Mouse (Mus musculus) c-Kit-positive CD71-positive TER-119-negative erythroid progenitor cells, embryonic 14.5 days (primary cell): ENCODE measurements around the gene Ptprn.
"Not testable (repeated sequence)": the region's sequence is repeated elsewhere in the genome, so short reads cannot be mapped to it uniquely, and the experiment has no call there.

Experiments
- DNase-seq: peaks from one replicate; pipeline ENCODE4 v3.0.0-alpha.2; 2013; ENCODE audit warnings: low read depth

Gene Ptprn

DNA sequence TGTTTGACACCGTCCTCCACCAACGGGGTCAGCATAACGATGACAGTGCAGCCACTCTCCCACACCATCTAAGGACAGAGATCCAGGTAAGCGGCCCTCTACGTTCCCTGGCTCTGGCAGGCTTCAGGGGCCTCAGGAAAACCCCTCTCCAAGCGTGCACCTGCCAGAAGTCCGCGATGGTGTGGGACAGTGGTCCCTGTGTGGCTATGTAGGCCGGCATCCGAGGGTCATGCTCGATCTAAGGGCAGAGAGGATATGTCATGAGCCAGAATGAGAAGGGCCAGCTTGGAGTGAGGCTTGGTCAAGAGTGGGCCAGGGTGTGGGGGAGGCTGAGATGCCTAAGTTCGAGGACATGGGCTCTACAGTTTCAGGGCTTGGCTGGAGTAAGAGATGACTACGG lies 12.0 kb downstream of the Ptprn start:
- no peak for DNase-seq

DNA sequence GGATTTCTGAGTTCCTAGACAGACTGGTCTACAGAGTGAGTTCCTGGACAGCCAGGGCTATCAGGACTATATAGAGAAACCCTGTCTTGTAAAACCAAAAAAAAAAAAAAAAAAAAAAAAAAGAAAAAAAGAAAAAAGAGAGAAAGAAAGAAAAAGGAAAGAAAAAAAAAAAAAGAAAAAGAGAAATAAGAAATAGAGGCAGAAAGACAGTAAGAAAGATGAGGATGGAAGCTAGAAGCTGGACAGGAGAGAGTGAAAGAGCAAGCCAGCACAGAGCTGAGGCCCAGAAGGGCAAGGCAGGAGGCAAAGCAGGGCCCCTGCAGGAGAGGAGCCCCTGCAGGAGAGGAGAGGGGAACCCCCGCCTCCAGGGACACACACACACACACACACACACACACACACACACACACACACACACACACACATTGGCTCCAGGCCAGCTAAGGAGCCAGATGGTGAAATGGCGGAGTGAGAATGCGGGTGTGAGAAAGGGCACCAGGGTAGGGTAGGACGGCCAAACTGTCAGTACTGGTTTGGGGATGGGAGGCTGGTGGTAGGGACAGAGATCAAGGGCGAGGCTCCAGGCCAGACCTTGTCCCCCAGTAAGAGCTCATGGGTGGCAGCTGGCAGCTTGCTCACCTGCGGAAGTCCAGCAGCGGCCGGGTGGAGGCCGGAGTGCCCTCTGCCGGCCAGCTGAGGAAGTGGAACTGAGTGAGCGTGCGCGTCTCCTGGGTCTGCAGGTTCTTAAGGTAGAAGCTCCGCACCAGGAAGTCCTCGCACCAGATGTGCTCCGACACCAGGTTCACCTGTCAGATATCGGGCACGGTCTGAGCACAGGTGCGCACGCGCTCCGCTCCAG lies 13.0 kb downstream of the Ptprn start:
- peak; percentile 63 for DNase-seq

DNA sequence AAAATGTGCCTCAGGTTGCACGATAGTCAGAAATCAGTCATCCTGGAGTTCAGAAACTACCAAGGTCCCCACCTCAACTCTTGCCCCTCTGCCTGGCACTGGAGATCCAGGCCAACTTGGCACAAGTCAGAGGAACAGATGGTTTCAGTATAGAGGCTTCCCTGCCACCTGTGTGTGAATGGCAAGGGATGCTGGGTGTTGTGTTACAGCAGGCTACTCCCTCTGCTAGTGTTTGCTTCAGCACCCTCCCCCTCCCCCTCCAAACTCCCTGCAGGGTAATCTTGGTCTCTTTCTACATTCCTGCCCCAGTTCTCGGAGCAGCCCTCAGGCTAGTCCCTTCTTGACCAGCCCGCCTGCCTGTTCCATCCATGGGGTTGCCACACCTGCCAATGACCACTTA lies 13.8 kb downstream of the Ptprn start:
- no peak for DNase-seq

DNA sequence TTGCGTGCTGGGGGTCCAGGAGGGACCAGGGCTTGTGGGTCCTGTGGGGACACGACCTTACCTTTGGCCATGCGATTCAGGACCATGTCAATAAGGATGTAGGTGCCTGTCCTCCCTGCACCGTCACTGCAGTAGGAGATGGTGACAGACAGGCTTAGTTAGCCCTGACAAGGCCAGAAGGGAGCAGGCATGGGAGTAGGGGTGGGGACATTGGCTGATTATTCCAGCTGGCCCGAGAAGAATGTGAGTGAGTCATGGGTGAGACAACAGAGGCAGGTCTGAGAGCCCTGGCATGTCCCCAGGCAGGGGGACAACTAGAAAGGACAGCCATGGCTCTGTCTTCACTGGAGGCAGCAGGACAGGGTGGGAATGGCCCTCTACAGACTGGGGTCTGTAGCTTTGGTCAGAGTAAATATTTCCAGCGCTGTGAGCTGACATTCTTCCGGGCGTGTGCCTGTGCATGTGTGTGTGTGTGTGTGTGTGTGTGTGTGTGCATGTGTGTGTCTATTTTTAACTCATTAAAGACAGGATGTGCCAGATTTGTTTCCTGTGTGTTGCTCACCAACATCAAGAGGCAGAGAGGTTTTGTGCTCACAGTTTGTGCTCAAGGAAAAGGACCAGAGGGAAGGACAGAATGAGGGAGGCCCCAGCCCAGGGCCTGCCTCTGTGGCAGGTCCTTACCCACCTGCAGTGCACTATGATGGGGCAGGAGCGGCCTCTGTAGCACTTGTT lies 16.1 kb downstream of the Ptprn start:
- no peak for DNase-seq

DNA sequence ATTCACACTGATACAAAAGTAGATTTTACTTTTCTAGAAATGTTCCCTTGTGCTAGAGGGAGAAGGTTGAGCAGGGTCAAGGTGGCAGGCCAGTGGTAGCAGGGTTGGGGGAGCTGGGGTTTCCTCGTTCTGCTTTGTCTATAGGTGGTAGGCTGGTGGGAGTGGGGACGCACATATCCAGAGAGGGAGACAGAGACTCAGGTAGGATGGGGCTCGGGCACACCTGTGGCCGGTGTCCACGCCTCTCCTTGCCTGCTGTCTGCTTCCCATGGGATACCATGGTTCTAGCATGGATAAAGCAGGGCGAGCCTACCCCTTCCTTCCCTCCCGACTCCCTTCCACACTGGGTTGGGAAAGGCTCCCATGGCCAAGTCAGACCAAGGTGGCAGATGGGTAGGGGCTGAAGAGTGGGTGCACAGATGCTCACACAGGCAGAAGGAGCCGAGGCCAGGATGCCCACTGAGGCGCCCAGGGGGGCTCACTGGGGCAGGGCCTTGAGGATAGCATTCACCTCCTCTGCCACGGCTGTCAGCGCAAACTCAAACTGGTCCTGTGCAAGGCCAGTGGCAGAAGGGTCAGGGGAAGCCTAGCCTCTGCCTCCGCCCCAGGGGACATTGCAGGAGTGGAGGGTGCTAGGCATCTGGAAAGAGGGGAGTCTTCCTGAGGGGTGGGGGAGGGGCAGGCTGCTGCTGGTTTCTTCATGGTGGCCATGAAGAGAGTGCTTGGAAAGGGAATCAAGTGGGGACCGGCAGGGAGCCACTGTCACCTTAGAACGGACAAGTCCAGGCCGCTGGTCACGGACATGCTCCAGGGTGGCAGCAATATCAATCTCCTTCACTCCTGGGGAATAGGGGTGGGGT lies 17.0 kb downstream of the Ptprn start:
- DNase-seq, result no peak

DNA sequence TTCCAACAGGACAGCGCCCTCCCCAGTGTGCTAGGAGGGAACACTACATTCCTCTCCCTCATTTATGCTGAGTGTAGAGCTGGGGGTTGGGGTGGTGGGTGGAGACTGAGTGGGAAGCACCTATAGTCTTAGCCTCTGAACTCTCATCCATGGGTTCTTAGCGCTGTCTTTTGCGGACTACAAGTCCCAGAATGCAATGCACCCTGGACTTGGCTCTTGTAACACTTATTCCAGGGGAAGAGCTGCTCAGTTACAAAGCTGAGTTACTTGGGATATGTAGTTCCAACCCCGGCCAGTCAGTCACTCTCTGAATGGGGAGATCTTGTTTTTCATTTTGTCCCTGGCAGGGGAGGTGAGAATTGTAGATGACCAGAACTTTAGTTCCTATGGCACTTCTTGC lies 19.5 kb downstream of the Ptprn start:
- DNase-seq, result peak; percentile 61

DNA sequence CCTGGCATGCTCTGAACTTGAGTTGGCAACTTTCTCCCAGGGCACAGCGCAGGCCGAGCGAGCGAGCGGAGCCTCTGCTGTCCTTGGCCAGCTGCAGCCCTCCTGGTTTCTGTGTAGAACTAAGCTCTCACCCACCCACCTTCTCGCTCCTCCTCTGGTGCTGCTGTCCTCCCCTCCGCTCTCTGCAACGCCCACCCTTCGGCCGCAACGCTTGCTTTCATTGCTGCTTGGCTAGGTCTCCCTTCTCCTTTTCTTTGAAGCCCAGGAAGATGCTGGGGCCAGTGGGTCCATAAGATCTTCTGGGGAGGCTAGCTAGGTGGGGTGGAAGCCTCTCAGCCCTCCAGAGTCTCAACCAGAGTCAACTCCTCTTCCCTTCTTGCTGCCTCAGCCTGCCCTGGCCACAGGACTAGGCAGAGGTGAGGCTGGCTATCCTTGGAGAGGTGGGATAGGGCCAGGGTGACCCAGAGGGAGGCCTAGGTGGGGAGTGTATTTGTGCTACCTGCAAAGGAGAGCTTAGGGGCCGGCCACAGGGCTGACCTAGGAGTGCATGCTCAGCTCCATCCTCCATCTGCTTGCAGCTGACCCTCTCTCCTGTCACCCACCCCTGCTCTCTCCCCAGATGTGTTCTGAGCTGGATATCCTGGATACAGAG lies 20.0 kb downstream of the Ptprn start:
- DNase-seq, result no peak

DNA sequence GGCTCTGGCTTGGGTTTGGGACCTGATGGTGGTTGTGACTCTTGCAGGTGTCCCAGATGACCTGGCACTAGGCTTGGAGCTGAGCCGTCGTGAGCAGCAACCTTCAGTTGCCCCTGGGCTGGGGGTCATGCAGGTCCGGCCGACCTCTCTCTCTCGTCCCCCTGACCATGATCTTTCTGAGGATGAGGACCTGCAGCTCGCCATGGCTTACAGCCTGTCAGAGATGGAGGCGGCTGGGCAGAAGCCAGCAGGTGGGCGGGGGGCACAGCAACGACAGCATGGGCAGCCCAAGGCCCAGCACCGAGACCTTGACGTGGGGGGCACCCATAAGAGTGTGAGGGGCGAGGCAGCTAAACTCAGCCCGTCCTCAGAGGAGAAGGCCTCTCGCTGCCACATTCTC lies 20.9 kb downstream of the Ptprn start:
- no peak for DNase-seq

DNA sequence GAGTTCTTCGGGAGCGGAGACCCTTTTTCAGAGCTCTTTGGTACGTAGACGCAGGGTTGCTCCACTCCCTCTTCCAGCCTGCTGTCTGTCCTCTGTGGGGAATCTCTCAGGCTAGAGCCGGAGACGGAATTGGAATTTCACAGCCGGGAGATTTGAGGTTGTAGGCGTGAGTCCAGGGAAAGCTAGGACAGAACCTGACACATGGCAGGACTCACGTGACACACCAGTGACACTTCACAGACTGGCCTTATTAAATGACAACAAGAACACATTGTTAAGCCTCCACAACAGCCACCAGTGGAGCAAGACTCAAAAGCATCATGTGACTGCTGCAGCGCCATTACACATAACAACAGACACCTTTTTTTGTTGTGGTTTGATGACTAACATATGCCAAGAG lies 24.7 kb downstream of the Ptprn start:
- no peak for DNase-seq

DNA sequence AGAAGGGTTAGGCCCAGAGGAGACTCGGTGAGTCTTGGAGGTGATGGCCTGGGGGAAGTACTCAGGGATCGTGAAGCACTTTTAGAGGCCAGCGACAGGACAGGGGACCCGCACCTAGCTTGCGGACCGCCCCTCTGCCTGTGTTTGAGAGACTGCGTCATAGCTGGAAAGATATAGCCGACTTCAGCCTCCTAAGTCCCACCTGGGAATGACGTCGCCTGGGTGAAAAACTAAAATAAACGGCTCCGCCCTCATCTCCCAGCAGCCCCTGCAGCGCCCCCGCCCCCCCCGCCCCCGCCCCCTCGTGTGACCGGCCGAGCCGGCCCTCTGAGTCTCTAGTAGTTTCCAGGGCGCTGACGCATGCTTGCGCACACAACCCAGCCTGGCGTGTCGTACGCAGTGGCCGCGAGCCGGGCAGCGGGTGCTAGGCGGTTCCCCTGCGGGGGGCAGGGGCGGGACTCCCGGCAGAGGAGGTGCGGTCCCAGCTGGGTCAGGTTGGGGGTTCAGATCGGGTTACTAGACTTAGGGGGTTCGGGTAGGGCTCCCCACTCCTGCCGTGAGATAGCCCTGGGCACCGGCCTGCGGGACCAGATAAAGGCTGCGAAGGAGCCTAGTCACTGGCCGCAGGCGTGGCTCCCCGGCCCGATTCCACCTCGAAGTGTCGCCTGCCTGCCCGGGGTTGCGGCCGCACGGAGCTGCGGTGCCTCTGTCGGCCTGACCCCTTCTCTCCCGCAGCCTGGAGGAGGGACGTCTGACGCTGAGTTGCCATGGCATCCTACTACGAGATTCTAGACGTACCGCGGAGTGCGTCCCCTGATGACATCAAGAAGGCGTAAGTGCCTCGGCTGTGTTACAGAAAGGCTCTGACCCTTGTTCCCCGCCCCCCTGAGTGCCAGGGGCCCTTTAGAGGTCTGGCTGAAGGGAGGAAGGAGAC lies 27.9 kb downstream of the Ptprn start, which contains the start of gene Dnajb2:
TSS of gene Dnajb2 (plus strand) at position 290 of the 934 bp plus-strand sequence.
- DNase-seq, result peak; percentile 71

DNA sequence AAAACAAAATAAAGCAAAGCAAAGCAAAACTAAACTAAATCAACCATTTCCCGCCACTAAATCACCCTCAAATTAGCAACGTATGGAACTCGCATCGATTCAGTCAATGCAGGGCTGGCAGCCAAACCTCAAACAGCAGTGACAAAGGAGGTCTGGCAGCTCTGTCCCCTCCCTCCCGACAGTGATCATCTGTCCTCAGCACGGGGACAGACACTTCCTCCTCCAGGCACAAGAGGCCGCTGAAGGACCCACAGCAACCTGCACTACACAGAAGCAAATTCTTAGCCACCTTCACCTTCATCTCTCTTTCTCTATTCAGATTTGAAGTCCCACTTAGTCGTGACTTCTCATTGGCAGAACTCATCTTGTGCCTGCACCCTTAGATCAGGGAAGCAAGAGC lies 29.7 kb downstream of the Ptprn start:
- DNase-seq, result peak; percentile 58

DNA sequence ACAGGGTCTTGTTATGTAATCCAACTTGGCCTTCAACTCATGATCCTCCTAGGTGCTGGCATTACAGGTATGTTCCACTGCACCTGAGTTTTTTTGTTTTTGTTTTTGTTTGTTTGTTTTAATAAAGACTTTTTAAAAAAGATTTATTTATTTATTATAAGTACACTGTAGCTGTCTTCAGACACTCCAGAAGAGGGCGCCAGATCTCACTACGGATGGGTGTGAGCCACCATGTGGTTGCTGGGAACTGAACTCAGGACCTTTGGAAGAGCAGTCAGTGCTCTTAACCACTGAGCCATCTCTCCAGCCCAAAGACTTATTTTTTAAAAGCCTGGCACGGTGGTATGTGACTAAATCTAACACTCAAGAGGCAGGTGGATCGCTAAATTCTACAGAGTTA lies 31.8 kb downstream of the Ptprn start:
- DNase-seq, result not testable (repeated sequence)

DNA sequence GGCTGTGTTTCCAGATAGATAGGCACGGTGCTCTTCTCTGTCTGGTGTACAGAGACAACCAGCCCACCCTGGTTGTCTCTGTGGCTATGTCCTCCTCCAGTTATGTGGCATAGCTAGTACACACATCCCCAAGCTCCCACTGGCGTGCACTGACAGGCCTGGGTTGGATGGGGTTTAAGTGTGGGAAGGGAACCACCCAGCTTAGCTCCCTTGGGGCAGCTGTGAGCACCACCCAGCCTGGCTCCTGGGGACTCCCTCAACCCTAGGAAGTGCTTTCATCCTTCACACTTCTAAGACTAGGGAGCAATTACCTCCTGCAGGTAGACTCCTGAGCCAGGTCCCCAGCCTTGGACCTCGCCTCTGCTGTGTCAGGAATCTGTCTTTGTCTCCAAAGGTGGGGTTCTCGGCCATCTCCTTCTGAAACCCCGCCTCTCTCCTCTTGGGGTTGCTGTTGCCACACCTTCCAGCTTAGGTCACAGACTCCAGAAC lies 32.6 kb downstream of the Ptprn start, which contains the start of gene A630095N17Rik:
TSS of gene A630095N17Rik (minus strand) at position 439 of the 489 bp plus-strand sequence.
- DNase-seq, result no peak

DNA sequence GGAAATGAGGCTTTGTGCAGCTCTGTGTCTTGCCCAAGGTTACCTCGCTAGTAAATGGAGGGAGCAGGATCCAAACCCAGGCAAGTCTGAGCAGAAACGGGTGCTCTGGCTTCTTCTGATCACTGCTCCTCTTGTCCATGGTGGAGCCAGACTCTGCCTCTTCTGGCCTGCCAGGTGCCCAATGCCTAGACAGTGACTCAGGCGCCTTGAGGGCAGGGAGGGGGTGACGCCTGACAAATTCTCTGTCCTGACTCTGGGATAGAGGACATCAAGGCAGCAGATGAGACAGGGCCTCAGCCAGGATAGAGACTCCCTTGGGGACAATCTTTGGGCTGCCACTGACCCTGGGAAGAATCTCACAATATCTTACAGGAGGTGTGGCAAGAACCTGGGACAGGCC lies 33.1 kb downstream of the Ptprn start:
- no peak for DNase-seq

DNA sequence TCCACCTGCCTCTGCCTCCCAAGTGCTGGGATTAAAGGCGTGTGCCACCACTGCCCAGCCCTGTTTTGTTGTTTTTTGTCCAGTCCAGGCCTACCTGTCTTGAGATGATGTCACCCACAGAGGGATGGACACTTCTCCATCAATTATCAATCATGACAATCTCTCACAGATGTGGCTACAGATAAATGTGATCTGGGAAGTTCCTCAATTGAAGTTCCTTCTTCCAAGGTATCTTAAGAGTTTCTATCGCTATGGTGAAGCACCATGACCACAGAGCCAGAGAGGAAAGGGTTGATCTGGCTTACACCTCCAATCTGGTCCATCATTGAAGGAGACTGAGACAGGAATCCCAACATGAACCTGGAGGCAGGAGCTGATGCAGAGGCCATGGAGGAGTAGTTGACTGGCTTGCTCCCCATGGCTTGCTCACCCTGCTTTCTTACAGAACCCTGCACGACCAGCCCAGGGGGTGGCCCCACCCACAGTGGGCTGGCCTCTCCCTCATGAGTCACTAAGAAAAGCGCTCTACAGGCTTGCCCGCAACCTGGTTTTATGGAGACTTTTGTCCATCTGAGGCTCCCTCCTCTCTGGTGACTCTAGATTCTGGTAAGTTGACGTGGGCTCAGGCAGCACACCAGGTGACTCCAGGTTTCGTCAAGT lies 33.8 kb downstream of the Ptprn start:
- DNase-seq, result no peak

DNA sequence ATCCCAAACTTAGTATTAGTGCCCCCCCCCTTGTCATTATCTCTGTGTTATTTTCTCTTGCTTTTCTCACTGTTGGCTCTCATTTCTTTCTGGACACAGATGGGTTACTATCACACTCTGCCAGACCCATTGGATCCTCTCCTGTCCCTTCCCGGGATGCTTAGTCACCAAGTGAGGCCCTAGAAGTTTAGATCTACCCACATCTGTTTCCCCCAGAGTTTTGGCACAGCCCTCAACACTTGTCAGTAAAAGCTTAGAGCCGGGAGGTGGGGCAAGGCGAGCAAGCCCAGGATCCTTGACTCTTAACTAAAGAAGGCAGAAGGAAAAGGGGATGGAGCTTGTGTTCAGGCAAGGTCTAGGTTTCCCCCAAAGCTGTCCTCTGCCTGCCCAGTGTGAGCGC lies 35.1 kb downstream of the Ptprn start:
- no peak for DNase-seq

DNA sequence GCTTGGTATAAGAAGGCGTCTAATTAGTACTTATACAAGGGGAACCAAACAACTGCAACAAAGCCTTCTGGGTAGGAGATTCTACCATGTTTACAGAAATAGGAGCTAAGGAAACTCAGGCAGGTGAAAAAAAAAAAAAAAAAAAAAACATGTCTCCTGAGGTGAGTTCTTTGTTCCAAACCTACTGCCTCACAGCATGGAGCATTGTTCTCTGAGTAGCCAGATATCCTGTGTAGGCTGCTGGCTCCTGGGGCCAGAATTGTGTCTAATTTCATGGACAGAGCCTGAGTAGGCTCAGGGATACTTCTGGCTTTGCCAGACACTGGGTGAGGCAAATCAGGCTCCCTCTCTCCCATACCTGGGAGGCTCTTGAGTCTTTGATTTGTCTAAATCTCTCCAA lies 36.6 kb downstream of the Ptprn start:
- no peak for DNase-seq

DNA sequence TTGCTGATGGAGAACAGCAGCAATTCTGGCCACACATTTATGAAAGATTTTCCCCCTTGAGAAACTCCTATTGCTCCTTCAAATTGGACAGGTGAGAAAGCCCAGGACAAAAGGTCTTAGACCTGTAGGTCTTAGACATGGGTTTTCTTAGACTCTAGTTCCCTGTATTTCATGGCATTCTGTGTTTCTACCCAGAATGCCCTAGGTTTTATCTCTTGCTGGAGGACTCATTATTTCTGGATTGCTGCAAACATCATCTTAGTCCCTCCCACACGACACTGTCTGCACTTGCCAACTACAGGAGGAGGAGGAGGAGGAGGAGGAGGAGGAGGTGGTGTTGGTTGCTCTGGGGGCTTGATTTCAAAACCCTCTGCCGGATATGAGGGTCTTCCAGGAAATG lies 38.2 kb downstream of the Ptprn start:
- no peak for DNase-seq

DNA sequence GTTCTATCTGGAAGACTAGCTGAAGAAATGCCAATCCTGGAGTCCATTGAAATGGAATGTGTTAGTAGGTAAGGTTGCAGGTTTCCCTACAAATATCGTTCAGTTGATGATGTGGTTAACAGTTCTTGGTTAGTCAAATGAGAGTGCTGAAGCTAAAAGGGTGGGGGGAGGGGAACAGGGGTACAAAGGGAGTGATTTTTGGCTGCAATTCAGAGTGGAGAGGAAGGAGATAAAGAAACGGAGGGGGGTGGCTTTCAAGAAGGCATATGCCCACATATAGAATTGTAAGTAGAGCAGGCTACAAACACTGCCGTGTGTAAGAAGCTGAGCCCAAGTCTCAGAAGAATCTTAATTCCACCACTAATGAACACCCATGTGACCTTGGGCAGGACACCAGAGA lies 38.8 kb downstream of the Ptprn start:
- no peak for DNase-seq

DNA sequence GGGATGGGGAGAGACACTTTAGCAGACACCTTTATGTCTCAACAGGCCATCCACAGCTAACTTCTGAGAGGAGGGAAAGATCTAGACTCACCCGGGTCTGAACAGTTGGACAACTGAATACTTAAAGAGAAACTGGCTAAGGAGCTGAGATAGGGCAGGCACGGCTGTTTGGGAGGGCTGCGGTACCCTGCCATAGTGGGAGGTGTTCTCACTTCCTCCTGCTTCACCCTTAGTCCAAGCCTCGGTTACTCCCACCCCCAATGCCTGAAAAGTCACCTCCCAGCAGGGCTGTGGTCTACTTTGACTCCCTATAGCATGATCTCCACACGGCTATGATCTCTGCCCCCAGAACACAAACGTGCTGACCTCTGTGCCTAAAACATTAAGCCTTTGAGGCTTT lies 40.8 kb downstream of the Ptprn start:
- DNase-seq, result no peak
